Mouse (Mus musculus) kidney, embryonic 15.5 days (tissue): ENCODE results near the gene Gm17018. TPM values are rescaled to one million over a fixed set of nuclear protein-coding genes. Genes with fewer than 3 reads are reported as not detected.

Experiments
- ATAC-seq: fragments of 200-750 bp; cut with Nextera tagmentation; replicated peaks from 2 replicates; pipeline ENCODE4 v1.8.0; 2017; ENCODE audit warnings: moderate TSS enrichment; ENCODE audit not compliant: low FRiP score
- H3K27ac ChIP-seq: fragments of 300-500 bp; sonication (generic); 2 replicates; pipeline ENCODE4 v1.5.1; 2015; ENCODE audit warnings: mild to moderate bottlenecking, inconsistent platforms
- H3K27me3 ChIP-seq: fragments of 300-500 bp; sonication (generic); 2 replicates; pipeline ENCODE4 v1.6.1; 2015; ENCODE audit warnings: inconsistent platforms
- H3K36me3 ChIP-seq: fragments of 300-500 bp; sonication (generic); 2 replicates; pipeline ENCODE4 v1.6.1; 2015; ENCODE audit warnings: inconsistent platforms
- H3K4me1 ChIP-seq: fragments of 300-500 bp; sonication (generic); 2 replicates; pipeline ENCODE4 v1.6.1; 2015; ENCODE audit warnings: inconsistent platforms
- H3K4me2 ChIP-seq: fragments of 300-500 bp; sonication (generic); 2 replicates; pipeline ENCODE4 v1.6.1; 2015; ENCODE audit warnings: moderate library complexity, mild to moderate bottlenecking, inconsistent platforms
- H3K4me3 ChIP-seq: fragments of 300-500 bp; sonication (generic); replicated peaks from 2 replicates; pipeline ENCODE4 v1.5.1; 2015; ENCODE audit warnings: mild to moderate bottlenecking, inconsistent platforms
- H3K9ac ChIP-seq: fragments of 300-500 bp; sonication (generic); 2 replicates; pipeline ENCODE4 v1.6.1; 2015; ENCODE audit warnings: mild to moderate bottlenecking, inconsistent platforms
- H3K9me3 ChIP-seq: fragments of 300-500 bp; sonication (generic); replicated peaks from 2 replicates; pipeline ENCODE4 v1.6.1; 2016; ENCODE audit warnings: inconsistent platforms
- WGBS: fragments of 180-500 bp; shearing (Covaris S2); methylation state at CpG from one replicate; pipeline ENCODE4 v1.1.7; 2015; ENCODE audit warnings: mixed read lengths; 5-methylcytosine and 5-hydroxymethylcytosine counted together
- polyA plus RNA-seq: library from polyadenylated mRNA; unstranded; fragments of >200 nt; fragmentation: Nextera tagmentation; extraction: Ambion mirVana; gene quantifications from 2 replicates; pipeline ENCODE4 v1.2.1, GENCODE M21; 2015

Gene Gm17018
- polyA plus RNA-seq, 1 experiment from 2014 or later = 48.9 TPM

DNA sequence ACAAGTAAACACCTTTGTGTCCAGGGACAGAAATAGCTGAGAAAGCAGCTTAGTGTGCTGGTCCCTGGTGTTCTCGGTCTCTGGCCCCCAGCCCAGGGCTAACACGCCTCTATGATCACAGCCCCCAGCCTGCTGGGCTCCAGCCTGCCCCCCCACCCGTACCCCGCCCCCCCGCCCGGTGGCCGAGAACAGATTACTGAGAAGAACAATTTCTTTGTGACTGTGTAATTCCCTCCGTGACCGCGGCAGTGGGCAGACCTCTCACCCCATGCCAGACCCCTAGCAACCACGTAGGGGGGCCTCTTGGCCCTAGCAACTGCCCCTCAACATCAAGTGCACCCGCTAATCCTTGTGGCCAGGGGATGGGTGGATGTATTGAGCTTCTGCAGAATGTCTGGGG, 19.8 kb downstream of the Gm17018 start:
- peaks cover 30% of the 10 kb centered on the region for H3K4me1 ChIP-seq
- no peak overlapping the region for H3K4me3 ChIP-seq
- no peaks in the 10 kb centered on the region for H3K9me3 ChIP-seq
- WGBS = 60% methylated on average over 12 of the region's 12 CpGs
- H3K9ac ChIP-seq = no peak overlapping the region
- peaks cover 34% of the 10 kb centered on the region for H3K36me3 ChIP-seq
- H3K27me3 ChIP-seq = no peaks in the 10 kb centered on the region
- no peak for ATAC-seq
- no peak overlapping the region for H3K27ac ChIP-seq
- H3K4me2 ChIP-seq = no peak overlapping the region

DNA sequence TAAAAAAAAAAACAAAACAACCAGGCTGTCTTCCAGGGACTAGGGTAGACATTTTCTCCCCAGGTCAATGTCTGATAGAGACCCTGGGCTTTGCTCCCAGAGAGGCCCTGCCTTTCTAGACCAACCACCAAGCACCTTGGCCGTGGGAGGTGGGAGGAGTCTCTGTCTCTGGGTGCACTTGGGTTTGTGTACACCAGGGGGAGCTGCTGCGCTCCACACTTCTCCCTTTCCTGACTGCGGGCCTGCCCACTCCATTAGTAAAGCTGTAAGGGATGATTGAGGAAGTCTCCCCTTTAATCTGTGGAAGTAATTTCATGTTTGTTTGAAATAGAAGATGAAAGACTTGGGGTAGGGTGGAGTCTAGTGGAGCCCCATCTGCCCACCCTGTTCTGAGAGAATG, 20.8 kb downstream of the Gm17018 start:
- WGBS = 62% methylated on average over 3 of the region's 3 CpGs

DNA sequence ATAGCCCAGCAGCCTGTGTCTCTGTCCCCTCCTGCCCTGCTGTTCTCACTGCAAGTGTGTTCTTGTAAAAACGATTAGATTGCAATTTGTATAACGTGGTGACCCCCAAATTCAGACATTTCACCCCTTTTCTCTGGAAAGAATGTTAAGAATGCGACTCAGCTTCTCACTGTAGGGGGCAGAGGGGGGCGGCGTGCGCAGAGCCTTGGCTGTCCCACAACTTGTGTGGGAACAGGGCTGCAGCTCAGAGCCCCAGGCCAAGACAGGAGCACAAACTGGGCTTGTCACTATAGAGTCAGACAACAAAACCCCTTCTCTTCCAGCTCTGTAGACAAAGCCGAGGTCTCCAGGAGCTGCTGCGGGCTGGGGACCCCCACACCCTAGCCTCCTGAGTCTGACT, 21.7 kb downstream of the Gm17018 start:
- peaks cover 14% of the 10 kb centered on the region for H3K4me1 ChIP-seq
- H3K9ac ChIP-seq = no peak overlapping the region; the same call in 1 of the 2 replicates
- no peak overlapping the region for H3K4me3 ChIP-seq
- no peak overlapping the region for H3K4me2 ChIP-seq
- H3K36me3 ChIP-seq = peaks cover 30% of the 10 kb centered on the region
- ATAC-seq = no peak
- 36% methylated on average over 8 of the region's 8 CpGs for WGBS
- H3K27ac ChIP-seq = 0 out of 2 replicates have a peak overlapping the region, but pooled peaks have one; percentile 49
- no peaks in the 10 kb centered on the region for H3K27me3 ChIP-seq
- no peaks in the 10 kb centered on the region for H3K9me3 ChIP-seq

More for the DNA sequence above, 20.8 kb downstream of the Gm17018 start:
- no peak overlapping the region for H3K4me3 ChIP-seq
- H3K36me3 ChIP-seq = peaks cover 34% of the 10 kb centered on the region
- no peak for ATAC-seq
- no peaks in the 10 kb centered on the region for H3K27me3 ChIP-seq
- no peak overlapping the region for H3K27ac ChIP-seq
- H3K9ac ChIP-seq = no peak overlapping the region
- no peaks in the 10 kb centered on the region for H3K9me3 ChIP-seq
- H3K4me1 ChIP-seq = peaks cover 19% of the 10 kb centered on the region
- H3K4me2 ChIP-seq = no peak overlapping the region

- no peak overlapping the region for H3K4me3 ChIP-seq
- H3K36me3 ChIP-seq = peaks cover 23% of the 10 kb centered on the region
- H3K9me3 ChIP-seq = no peaks in the 10 kb centered on the region
- H3K4me2 ChIP-seq = no peak overlapping the region
- ATAC-seq = no peak
- no peak overlapping the region for H3K27ac ChIP-seq
- H3K27me3 ChIP-seq = no peaks in the 10 kb centered on the region
- WGBS = 82% methylated on average over 6 of the region's 6 CpGs
- H3K9ac ChIP-seq = no peak overlapping the region
- peaks cover 14% of the 10 kb centered on the region for H3K4me1 ChIP-seq
Observed at GRCm38 (mm10) chr19:45583136-45583535, 22.7 kb downstream of the Gm17018 start.

GRCm38 (mm10) chr19:45584856-45585620, 24.6 kb downstream of the Gm17018 start:
- ATAC-seq = no peak

GRCm38 (mm10) chr19:45586850-45587249, 26.4 kb downstream of the Gm17018 start:
- Histone ChIP-seq H3K27ac (no peak overlapping the region), H3K27me3 (no peaks in the 10 kb centered on the region), H3K4me3 (no peak overlapping the region), H3K9me3 (no peaks in the 10 kb centered on the region), H3K4me1 (peaks cover 16% of the 10 kb centered on the region), H3K36me3 (peaks cover 16% of the 10 kb centered on the region), H3K4me2 (no peak overlapping the region), H3K9ac (no peak overlapping the region)
- 68% methylated on average over 3 of the region's 3 CpGs for WGBS
- no peak for ATAC-seq

More at GRCm38 (mm10) chr19:45584856-45585620, 24.6 kb downstream of the Gm17018 start:
- Histone ChIP-seq H3K4me3 (no peak overlapping the region), H3K9me3 (no peaks in the 10 kb centered on the region), H3K36me3 (peaks cover 13% of the 10 kb centered on the region; the same call in 1 of the 2 replicates), H3K4me2 (no peak overlapping the region), H3K27me3 (no peaks in the 10 kb centered on the region), H3K27ac (no peak overlapping the region), H3K4me1 (peaks cover 11% of the 10 kb centered on the region), H3K9ac (no peak overlapping the region)
- 63% methylated on average over 9 of the region's 9 CpGs for WGBS

- Histone ChIP-seq H3K27me3 (no peaks in the 10 kb centered on the region), H3K9me3 (no peaks in the 10 kb centered on the region), H3K27ac (no peak overlapping the region), H3K9ac (no peak overlapping the region), H3K4me3 (no peak overlapping the region), H3K4me1 (peaks cover 15% of the 10 kb centered on the region), H3K4me2 (no peak overlapping the region), H3K36me3 (peaks cover 16% of the 10 kb centered on the region)
- 84% methylated on average over 6 of the region's 6 CpGs for WGBS
- ATAC-seq = no peak
Observed at GRCm38 (mm10) chr19:45587509-45588292, 27.3 kb downstream of the Gm17018 start.

DNA sequence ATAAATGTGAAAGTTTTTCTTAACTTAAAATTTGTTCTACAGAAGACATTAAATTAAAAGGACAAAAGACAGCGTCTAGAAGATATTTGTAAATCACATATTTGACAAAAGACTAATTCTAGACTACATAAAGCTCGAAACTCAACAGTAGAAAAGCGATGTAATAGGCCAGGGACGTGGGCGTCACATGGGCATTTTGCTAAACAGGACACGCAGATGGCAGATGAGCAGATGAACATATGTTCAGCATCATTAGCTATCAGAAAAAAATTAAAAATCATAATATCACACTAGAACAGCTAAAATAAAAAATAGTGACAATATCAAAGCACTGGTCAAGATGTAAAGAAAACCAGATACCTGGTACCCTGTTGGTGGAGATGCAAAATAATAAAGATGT, 29.3 kb downstream of the Gm17018 start:
- no peak for ATAC-seq
- no peak overlapping the region for H3K4me3 ChIP-seq
- no peaks in the 10 kb centered on the region for H3K27me3 ChIP-seq
- H3K4me2 ChIP-seq = no peak overlapping the region
- 92% methylated on average over 6 of the region's 6 CpGs for WGBS
- H3K9ac ChIP-seq = no peak overlapping the region
- H3K27ac ChIP-seq = no peak overlapping the region
- peaks cover 14% of the 10 kb centered on the region for H3K4me1 ChIP-seq
- H3K36me3 ChIP-seq = peaks cover 16% of the 10 kb centered on the region
- no peaks in the 10 kb centered on the region for H3K9me3 ChIP-seq

GRCm38 (mm10) chr19:45591704-45592103, 31.3 kb downstream of the Gm17018 start:
- Histone ChIP-seq H3K9ac (no peak overlapping the region), H3K4me2 (no peak overlapping the region), H3K36me3 (peaks cover 16% of the 10 kb centered on the region), H3K4me3 (no peak overlapping the region), H3K27ac (no peak overlapping the region), H3K9me3 (no peaks in the 10 kb centered on the region), H3K27me3 (no peaks in the 10 kb centered on the region), H3K4me1 (peaks cover 14% of the 10 kb centered on the region)
- ATAC-seq = no peak
- WGBS = 69% methylated on average over 7 of the region's 7 CpGs

DNA sequence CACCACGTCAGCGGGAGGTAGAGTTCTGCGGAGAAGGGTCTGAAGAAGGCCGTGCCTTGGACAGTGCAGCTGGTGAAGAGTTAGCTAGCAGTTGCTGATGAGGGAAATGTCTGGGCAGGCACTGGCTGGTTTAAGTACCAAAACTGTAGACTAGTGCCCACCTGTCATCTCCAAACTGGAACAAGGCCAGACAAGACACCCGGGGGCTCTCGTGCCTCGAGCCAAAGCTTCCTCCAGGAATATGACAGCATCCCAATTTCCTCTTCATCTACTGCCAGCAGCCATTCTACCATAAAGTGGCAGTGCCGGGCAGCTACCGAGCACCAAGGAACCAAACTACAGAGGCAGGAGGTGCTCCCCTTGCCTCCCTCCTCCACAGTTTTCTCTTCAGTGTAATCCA, 32.5 kb downstream of the Gm17018 start:
- Histone ChIP-seq H3K4me1 (peaks cover 14% of the 10 kb centered on the region), H3K4me2 (no peak overlapping the region), H3K4me3 (no peak overlapping the region), H3K9me3 (no peaks in the 10 kb centered on the region), H3K36me3 (peaks cover 15% of the 10 kb centered on the region), H3K27ac (no peak overlapping the region), H3K9ac (no peak overlapping the region), H3K27me3 (no peaks in the 10 kb centered on the region)
- WGBS = 84% methylated on average over 9 of the region's 9 CpGs
- ATAC-seq = no peak

- H3K4me2 ChIP-seq = no peak overlapping the region
- no peaks in the 10 kb centered on the region for H3K27me3 ChIP-seq
- H3K27ac ChIP-seq = no peak overlapping the region
- H3K4me3 ChIP-seq = no peak overlapping the region
- H3K9me3 ChIP-seq = no peaks in the 10 kb centered on the region
- H3K36me3 ChIP-seq = peaks cover 9% of the 10 kb centered on the region
- H3K9ac ChIP-seq = no peak overlapping the region
- 80% methylated on average over 7 of the region's 7 CpGs for WGBS
- no peak for ATAC-seq
- peaks cover 14% of the 10 kb centered on the region for H3K4me1 ChIP-seq
Observed at GRCm38 (mm10) chr19:45594079-45594478, 33.7 kb downstream of the Gm17018 start.

- Histone ChIP-seq H3K4me2 (no peak overlapping the region), H3K36me3 (peaks cover 9% of the 10 kb centered on the region), H3K4me1 (peaks cover 14% of the 10 kb centered on the region), H3K9me3 (no peaks in the 10 kb centered on the region), H3K9ac (no peak overlapping the region), H3K4me3 (no peak overlapping the region), H3K27me3 (no peaks in the 10 kb centered on the region), H3K27ac (no peak overlapping the region)
- no peak for ATAC-seq
- 91% methylated on average over 6 of the region's 6 CpGs for WGBS
Observed at GRCm38 (mm10) chr19:45595481-45595880, 35.1 kb downstream of the Gm17018 start.
